Mouse (Mus musculus) hindbrain, embryonic 16.5 days (tissue): Measurements from ENCODE around the gene Igfn1. TPM values are rescaled to one million over a fixed set of nuclear protein-coding genes. Genes with fewer than 3 reads are reported as not detected.

Experiments
- ATAC-seq: fragments of 200-750 bp; cut with Nextera tagmentation; 2 replicates; pipeline ENCODE4 v1.8.0; 2017; ENCODE audit warnings: moderate TSS enrichment, moderate library complexity
- H3K27ac ChIP-seq: fragments of 300-500 bp; sonication (generic); 2 replicates; pipeline ENCODE4 v1.5.1; 2014; ENCODE audit warnings: low read depth, mild to moderate bottlenecking, control low read depth, low read length, moderate library complexity
- H3K27me3 ChIP-seq: fragments of 300-500 bp; sonication (generic); replicated peaks from 2 replicates; pipeline ENCODE4 v1.6.1; 2014; ENCODE audit warnings: low read length; ENCODE audit not compliant: control insufficient read depth, insufficient read depth
- H3K36me3 ChIP-seq: fragments of 300-500 bp; sonication (generic); 2 replicates; pipeline ENCODE4 v1.6.1; 2014; ENCODE audit warnings: mild to moderate bottlenecking, low read length, moderate library complexity, mixed read lengths; ENCODE audit not compliant: control insufficient read depth, insufficient read depth
- H3K4me1 ChIP-seq: fragments of 300-500 bp; sonication (generic); 2 replicates; pipeline ENCODE4 v1.6.1; 2014; ENCODE audit warnings: low read depth, low read length; ENCODE audit not compliant: control insufficient read depth, insufficient read depth
- H3K4me2 ChIP-seq: fragments of 300-500 bp; sonication (generic); 2 replicates; pipeline ENCODE4 v1.6.1; 2014; ENCODE audit warnings: mild to moderate bottlenecking, low read length, control low read depth, moderate library complexity
- H3K4me3 ChIP-seq: fragments of 300-500 bp; sonication (generic); 2 replicates; pipeline ENCODE4 v1.5.1; 2014; ENCODE audit warnings: mild to moderate bottlenecking, low read length, control low read depth, moderate library complexity
- H3K9ac ChIP-seq: fragments of 300-500 bp; sonication (generic); 2 replicates; pipeline ENCODE4 v1.6.1; 2014; ENCODE audit warnings: low read depth, mild to moderate bottlenecking, control low read depth, low read length, moderate library complexity
- H3K9me3 ChIP-seq: fragments of 300-500 bp; sonication (generic); 2 replicates; pipeline ENCODE4 v1.6.1; 2014; ENCODE audit warnings: mild to moderate bottlenecking, low read length, moderate library complexity; ENCODE audit not compliant: control insufficient read depth
- WGBS: fragments of 180-500 bp; shearing (Covaris S2); extraction: QIAGEN DNeasy Blood & Tissue Kit; methylation state at CpG from one replicate; pipeline ENCODE4 v1.1.7; 2014; 5-methylcytosine and 5-hydroxymethylcytosine counted together
- polyA plus RNA-seq: library from polyadenylated mRNA; unstranded; fragments of >200 nt; fragmentation: Nextera tagmentation; extraction: Ambion mirVana; gene quantifications from 2 replicates; pipeline ENCODE4 v1.2.1, GENCODE M21; 2015

The Igfn1 gene
- polyA plus RNA-seq, 1 experiment from 2014 or later, result not detected

GRCm38 (mm10) chr1:135989876-135990275 lies 16.3 kb downstream of the Igfn1 start:
- ATAC-seq, result no peak
- Histone ChIP-seq H3K4me2 (no peak overlapping the region), H3K4me1 (no peaks in the 10 kb centered on the region), H3K9me3 (no peaks in the 10 kb centered on the region), H3K9ac (no peak overlapping the region), H3K36me3 (no peaks in the 10 kb centered on the region), H3K27me3 (no peaks in the 10 kb centered on the region), H3K27ac (no peak overlapping the region), H3K4me3 (no peak overlapping the region)

GRCm38 (mm10) chr1:135984105-135984504 lies 22.0 kb downstream of the Igfn1 start:
- Histone ChIP-seq H3K27me3 (no peaks in the 10 kb centered on the region), H3K9ac (no peak overlapping the region), H3K9me3 (no peaks in the 10 kb centered on the region), H3K4me2 (no peak overlapping the region), H3K4me1 (no peaks in the 10 kb centered on the region), H3K4me3 (no peak overlapping the region), H3K27ac (no peak overlapping the region), H3K36me3 (no peaks in the 10 kb centered on the region)
- 52% methylated on average over 5 of the region's 5 CpGs for WGBS
- ATAC-seq, result no peak

- no peak overlapping the region for H3K4me2 ChIP-seq
- no peaks in the 10 kb centered on the region for H3K36me3 ChIP-seq
- 95% methylated on average over 3 of the region's 3 CpGs for WGBS
- ATAC-seq, result no peak
- H3K9ac ChIP-seq, result no peak overlapping the region
- no peak overlapping the region for H3K4me3 ChIP-seq
- no peaks in the 10 kb centered on the region for H3K27me3 ChIP-seq
- no peaks in the 10 kb centered on the region for H3K4me1 ChIP-seq
- H3K27ac ChIP-seq, result no peak overlapping the region
- no peaks in the 10 kb centered on the region for H3K9me3 ChIP-seq
Measured at GRCm38 (mm10) chr1:135972576-135972975, 33.6 kb downstream of the Igfn1 start.

GRCm38 (mm10) chr1:135970486-135970885 lies 35.7 kb downstream of the Igfn1 start:
- H3K27ac ChIP-seq, result no peak overlapping the region
- no peaks in the 10 kb centered on the region for H3K4me1 ChIP-seq
- no peak for ATAC-seq
- no peaks in the 10 kb centered on the region for H3K36me3 ChIP-seq
- no peak overlapping the region for H3K4me2 ChIP-seq
- H3K9me3 ChIP-seq, result no peaks in the 10 kb centered on the region
- H3K27me3 ChIP-seq, result no peaks in the 10 kb centered on the region
- no peak overlapping the region for H3K9ac ChIP-seq
- 53% methylated on average over 2 of the region's 2 CpGs for WGBS
- no peak overlapping the region for H3K4me3 ChIP-seq

GRCm38 (mm10) chr1:135967739-135968138 lies 38.4 kb downstream of the Igfn1 start:
- H3K4me3 ChIP-seq, result no peak overlapping the region
- ATAC-seq, result no peak
- no peak overlapping the region for H3K27ac ChIP-seq
- H3K4me2 ChIP-seq, result no peak overlapping the region
- H3K27me3 ChIP-seq, result no peaks in the 10 kb centered on the region
- WGBS, result 80% methylated on average over 4 of the region's 4 CpGs
- no peaks in the 10 kb centered on the region for H3K4me1 ChIP-seq
- H3K9me3 ChIP-seq, result no peaks in the 10 kb centered on the region
- no peak overlapping the region for H3K9ac ChIP-seq
- H3K36me3 ChIP-seq, result no peaks in the 10 kb centered on the region

- H3K36me3 ChIP-seq, result no peaks in the 10 kb centered on the region
- H3K9me3 ChIP-seq, result no peaks in the 10 kb centered on the region
- H3K4me1 ChIP-seq, result no peaks in the 10 kb centered on the region
Measured at GRCm38 (mm10) chr1:135964561-135964960, 41.6 kb downstream of the Igfn1 start.

GRCm38 (mm10) chr1:135963177-135963576 lies 43.0 kb downstream of the Igfn1 start:
- H3K27ac ChIP-seq, result no peak overlapping the region
- no peak overlapping the region for H3K4me3 ChIP-seq
- WGBS, result 62% methylated on average over 5 of the region's 5 CpGs
- H3K9me3 ChIP-seq, result no peaks in the 10 kb centered on the region
- no peaks in the 10 kb centered on the region for H3K4me1 ChIP-seq
- no peak overlapping the region for H3K4me2 ChIP-seq
- no peaks in the 10 kb centered on the region for H3K27me3 ChIP-seq
- no peaks in the 10 kb centered on the region for H3K36me3 ChIP-seq
- no peak for ATAC-seq
- no peak overlapping the region for H3K9ac ChIP-seq

More at GRCm38 (mm10) chr1:135964561-135964960, 41.6 kb downstream of the Igfn1 start:
- H3K4me2 ChIP-seq, result no peak overlapping the region
- no peaks in the 10 kb centered on the region for H3K27me3 ChIP-seq
- H3K4me3 ChIP-seq, result no peak overlapping the region
- no peak overlapping the region for H3K27ac ChIP-seq
- no peak overlapping the region for H3K9ac ChIP-seq
- 67% methylated on average over 11 of the region's 11 CpGs for WGBS
- no peak for ATAC-seq

- Histone ChIP-seq H3K36me3 (no peaks in the 10 kb centered on the region), H3K27me3 (no peaks in the 10 kb centered on the region), H3K9me3 (no peaks in the 10 kb centered on the region), H3K27ac (no peak overlapping the region), H3K4me1 (no peaks in the 10 kb centered on the region), H3K4me3 (no peak overlapping the region), H3K9ac (no peak overlapping the region), H3K4me2 (no peak overlapping the region)
- peak; percentile 63; the same call in 1 of the 2 replicates for ATAC-seq
- 46% methylated on average over 4 of the region's 4 CpGs for WGBS
Measured at GRCm38 (mm10) chr1:135958483-135958882, 47.7 kb downstream of the Igfn1 start.

GRCm38 (mm10) chr1:135948871-135949270 lies 57.3 kb downstream of the Igfn1 start:
- no peak for ATAC-seq
- 51% methylated on average over 2 of the region's 2 CpGs for WGBS
- Histone ChIP-seq H3K9me3 (no peaks in the 10 kb centered on the region), H3K4me2 (no peak overlapping the region), H3K4me3 (no peak overlapping the region), H3K27ac (no peak overlapping the region), H3K36me3 (no peaks in the 10 kb centered on the region), H3K4me1 (no peaks in the 10 kb centered on the region), H3K9ac (no peak overlapping the region), H3K27me3 (peaks cover 2% of the 10 kb centered on the region; the same call in 1 of the 2 replicates)

- H3K27ac ChIP-seq, result no peak overlapping the region
- H3K9me3 ChIP-seq, result no peaks in the 10 kb centered on the region
- no peaks in the 10 kb centered on the region for H3K4me1 ChIP-seq
- H3K36me3 ChIP-seq, result no peaks in the 10 kb centered on the region
- no peak overlapping the region for H3K9ac ChIP-seq
- H3K27me3 ChIP-seq, result peaks cover 4% of the 10 kb centered on the region; the same call in 1 of the 2 replicates
- WGBS, result 61% methylated on average over 4 of the region's 4 CpGs
- no peak overlapping the region for H3K4me2 ChIP-seq
- no peak for ATAC-seq
- H3K4me3 ChIP-seq, result no peak overlapping the region
Measured at GRCm38 (mm10) chr1:135946247-135946646, 59.9 kb downstream of the Igfn1 start.
